8 mouse cellular contexts compared by ENCODE assay signal in genomic region chr15:59822995-59823681, GRCm38 (mm10).
DNase-seq lines count a peak whose midpoint lies in the region; ATAC-seq and TF ChIP-seq lines count a peak whose summit lies in the region.

No protein-coding gene starts in this region.

- no peaks in the 10 kb centered on the region for H3K79me2 ChIP-seq in heart, adult 2 months (replicated peaks; ENCODE audit: control insufficient read depth, insufficient read depth, low read length)

- no peaks in the 10 kb centered on the region for H3K9me3 ChIP-seq in kidney, embryonic 15.5 days (replicated peaks)
- no peaks in the 10 kb centered on the region for H3K9me3 ChIP-seq in hindbrain, embryonic 11.5 days (ENCODE audit: control insufficient read depth, low read length)

- H3K9ac ChIP-seq in heart, adult 2 months (ENCODE audit: low read depth, low read length), result no peak overlapping the region
- H3K9ac ChIP-seq in kidney, embryonic 15.5 days, result no peak overlapping the region
- H3K9ac ChIP-seq in hindbrain, embryonic 11.5 days (ENCODE audit: low read depth, low read length), result no peak overlapping the region

- peak in 1 of 2 experiments; percentile 32 for DNase-seq in heart, adult 2 months
- DNase-seq in heart, adult 11 months, result no peak
- peak; percentile 90 for DNase-seq in ZHBTc4 (ENCODE audit: low read depth, low spot score)
- DNase-seq in left cerebral cortex, postnatal 10 days (ENCODE audit: extremely low spot score in 1 of 2, low spot score in 2 of 2), result no peak
- no peak for DNase-seq in thymus, postnatal 14 days
- no peak for DNase-seq in hindbrain, embryonic 11.5 days (ENCODE audit: low spot score)

- intact Hi-C loops in heart, adult 2 months (cut with DNase I), result no loop called here
- intact Hi-C loops in left cerebral cortex, postnatal 10 days (cut with DNase I), result no loop called here

- peak overlapping the region; percentile 9; the same call in 1 of the 2 replicates for H3K27ac ChIP-seq in heart, adult 2 months
- H3K27ac ChIP-seq in kidney, embryonic 15.5 days, result peak overlapping the region; percentile 85
- H3K27ac ChIP-seq in hindbrain, embryonic 11.5 days (ENCODE audit: low read depth, low read length), result no peak overlapping the region

- ATAC-seq in kidney, embryonic 15.5 days (replicated peaks; ENCODE audit: low FRiP score), result peak; percentile 50
- ATAC-seq in megakaryocyte progenitor cell, adult 5-6 weeks (replicated peaks; ENCODE audit: poor library complexity), result 0 out of 2 replicates have a peak, but pooled peaks have one; percentile 14
- no peak for ATAC-seq in hindbrain, embryonic 11.5 days (ENCODE audit: low FRiP score)

- no peaks in the 10 kb centered on the region for H3K36me3 ChIP-seq in heart, adult 2 months (ENCODE audit: control insufficient read depth, insufficient read depth, low read length)
- H3K36me3 ChIP-seq in kidney, embryonic 15.5 days, result no peaks in the 10 kb centered on the region
- H3K36me3 ChIP-seq in hindbrain, embryonic 11.5 days (ENCODE audit: control insufficient read depth, insufficient read depth, low read length), result no peaks in the 10 kb centered on the region

- no peak for TF ChIP-seq POLR2A in heart, adult 2 months (IDR thresholded peaks at IDR 0.05; ENCODE audit: insufficient read depth, low read depth, low read length)

- WGBS in heart, adult 2 months, result 68% methylated on average over 3 of the region's 3 CpGs
- WGBS in kidney, embryonic 15.5 days, result 47% methylated on average over 3 of the region's 3 CpGs
- WGBS in hindbrain, embryonic 11.5 days, result 74% methylated on average over 3 of the region's 3 CpGs

- TF ChIP-seq EP300 in heart, adult 2 months (IDR thresholded peaks at IDR 0.05; ENCODE audit: insufficient read depth, low read depth, low read length), result no peak

- TF ChIP-seq CTCF in heart, adult 2 months (IDR thresholded peaks at IDR 0.05), result no peak

- H3K4me3 ChIP-seq in heart, adult 2 months, result no peak overlapping the region
- H3K4me3 ChIP-seq in kidney, embryonic 15.5 days (replicated peaks), result no peak overlapping the region
- H3K4me3 ChIP-seq in hindbrain, embryonic 11.5 days (ENCODE audit: low read depth, low read length), result no peak overlapping the region

- H3K4me2 ChIP-seq in kidney, embryonic 15.5 days, result no peak overlapping the region
- H3K4me2 ChIP-seq in hindbrain, embryonic 11.5 days (replicated peaks; ENCODE audit: low read depth, low read length), result no peak overlapping the region

- peaks cover 2% of the 10 kb centered on the region for H3K4me1 ChIP-seq in heart, adult 2 months (ENCODE audit: control insufficient read depth, insufficient read depth, low read length)
- H3K4me1 ChIP-seq in kidney, embryonic 15.5 days, result peaks cover 44% of the 10 kb centered on the region
- no peaks in the 10 kb centered on the region for H3K4me1 ChIP-seq in hindbrain, embryonic 11.5 days (replicated peaks; ENCODE audit: control insufficient read depth, insufficient read depth, low read length)

- H3K27me3 ChIP-seq in heart, adult 2 months (ENCODE audit: control insufficient read depth, insufficient read depth, low read length), result no peaks in the 10 kb centered on the region
- H3K27me3 ChIP-seq in kidney, embryonic 15.5 days, result no peaks in the 10 kb centered on the region
- H3K27me3 ChIP-seq in hindbrain, embryonic 11.5 days (ENCODE audit: control insufficient read depth, insufficient read depth, low read length), result no peaks in the 10 kb centered on the region
